In genomic region chr19:10801906-10802305, GRCm38 (mm10) we compare ENCODE assay signal across 25 mouse cellular contexts. TPM values are rescaled to one million over a fixed set of nuclear protein-coding genes. Genes with fewer than 3 reads are reported as not detected.
"Had no signal": no experiment of that assay in that cellular context is flagged by ENCODE, and none has a peak within 500 bp of the region (broad histone marks: within the 10 kb centered on the region; RNA-seq: fewer than 3 reads in every experiment).

No protein-coding gene starts in this region.

- H3K9me3 ChIP-seq: limb, embryonic 10.5 days; limb, embryonic 13.5 days; liver, embryonic 12.5 days; liver, embryonic 15.5 days; lung, embryonic 15.5 days; midbrain, embryonic 10.5 days; midbrain, embryonic 13.5 days; neural tube, embryonic 13.5 days had no signal

- H3K36me3 ChIP-seq: limb, embryonic 10.5 days; limb, embryonic 13.5 days; liver, embryonic 12.5 days; liver, embryonic 15.5 days; lung, embryonic 15.5 days; midbrain, embryonic 10.5 days; midbrain, embryonic 13.5 days; neural tube, embryonic 13.5 days had no signal

- H3K4me1 ChIP-seq: limb, embryonic 10.5 days; limb, embryonic 13.5 days; liver, embryonic 12.5 days; liver, embryonic 15.5 days; lung, embryonic 15.5 days; midbrain, embryonic 10.5 days; midbrain, embryonic 13.5 days; neural tube, embryonic 13.5 days had no signal

- DNase-seq: kidney, postnatal 14 days; kidney, postnatal 4 days; layer of hippocampus, adult 9-11 months; layer of hippocampus, postnatal 36 days; liver; lung, adult 18-20 months; lung, postnatal 10 days; lung, postnatal 36 days; retina, postnatal 1 day; right cerebral cortex, postnatal 25 days; thymus, adult 18-20 months; thymus, postnatal 36 days had no signal

- H3K4me3 ChIP-seq: limb, embryonic 10.5 days; limb, embryonic 13.5 days; liver, embryonic 12.5 days; liver, embryonic 15.5 days; lung, embryonic 15.5 days; megakaryocyte, embryonic 14.5 days; midbrain, embryonic 10.5 days; midbrain, embryonic 13.5 days; myocyte; neural tube, embryonic 13.5 days had no signal

- H3K27ac ChIP-seq: limb, embryonic 10.5 days; limb, embryonic 13.5 days; liver, embryonic 12.5 days; liver, embryonic 15.5 days; lung, embryonic 15.5 days; midbrain, embryonic 10.5 days; midbrain, embryonic 13.5 days; neural tube, embryonic 13.5 days had no signal

- H3K27me3 ChIP-seq: liver, embryonic 12.5 days; liver, embryonic 15.5 days; lung, embryonic 15.5 days; midbrain, embryonic 13.5 days; neural tube, embryonic 13.5 days had no signal

RNA-seq across cellular contexts. Expression of gene Cd6, which starts 28.0 kb away (rescaled TPM):
- polyA plus RNA-seq: kidney, embryonic 16.5 days; limb, embryonic 10.5 days; limb, embryonic 13.5 days; liver, embryonic 12.5 days; liver, embryonic 15.5 days; midbrain, embryonic 10.5 days; midbrain, embryonic 13.5 days; midbrain, embryonic 16.5 days; myocyte; neural tube, embryonic 13.5 days; testis, adult 2 months had no signal
